In genomic region chr6:66708901-66709300, GRCm38 (mm10) we compare ENCODE assay signal across 27 mouse cellular contexts. TPM values are rescaled to one million over a fixed set of nuclear protein-coding genes. Genes with fewer than 3 reads are reported as not detected.
DNase-seq lines count a peak whose midpoint lies in the region; ATAC-seq lines count a peak whose summit lies in the region.
"Had no signal": no experiment of that assay in that cellular context is flagged by ENCODE, and none has a peak within 500 bp of the region (broad histone marks: within the 10 kb centered on the region; RNA-seq: fewer than 3 reads in every experiment).

No protein-coding gene starts in this region.

- H3K27me3 ChIP-seq in kidney, embryonic 14.5 days (ENCODE audit: control insufficient read depth, insufficient read depth, low read length), result no peaks in the 10 kb centered on the region
- H3K27me3 ChIP-seq: CH12.LX; embryonic facial prominence, embryonic 12.5 days; forebrain, embryonic 13.5 days had no signal

- no peak overlapping the region for H3K9ac ChIP-seq in kidney, embryonic 14.5 days (ENCODE audit: low read depth, low read length)
- H3K9ac ChIP-seq: embryonic facial prominence, embryonic 12.5 days; forebrain, embryonic 13.5 days had no signal

- H3K9me3 ChIP-seq in kidney, embryonic 14.5 days (ENCODE audit: control insufficient read depth, low read length), result no peaks in the 10 kb centered on the region
- H3K9me3 ChIP-seq: embryonic facial prominence, embryonic 10.5 days; embryonic facial prominence, embryonic 12.5 days; forebrain, embryonic 13.5 days; G1E had no signal

- no peaks in the 10 kb centered on the region for H3K4me1 ChIP-seq in kidney, embryonic 14.5 days (ENCODE audit: control insufficient read depth, insufficient read depth, low read length)
- H3K4me1 ChIP-seq: embryonic facial prominence, embryonic 10.5 days; embryonic facial prominence, embryonic 12.5 days; forebrain, embryonic 13.5 days had no signal

- no peaks in the 10 kb centered on the region for H3K36me3 ChIP-seq in kidney, embryonic 14.5 days (ENCODE audit: control insufficient read depth, insufficient read depth, low read length)
- H3K36me3 ChIP-seq: embryonic facial prominence, embryonic 10.5 days; embryonic facial prominence, embryonic 12.5 days; G1E had no signal

- no peak overlapping the region for H3K4me3 ChIP-seq in kidney, embryonic 14.5 days (ENCODE audit: low read length)
- H3K4me3 ChIP-seq: embryonic facial prominence, embryonic 10.5 days; embryonic facial prominence, embryonic 12.5 days; forebrain, embryonic 13.5 days had no signal

- no peak for ATAC-seq in kidney, embryonic 14.5 days (ENCODE audit: low FRiP score, low TSS enrichment)
- ATAC-seq: activated CD4-positive, CD25-positive, alpha-beta regulatory T cell, adult 4 months; CD4-positive, CD25-positive, alpha-beta regulatory T cell, adult 4 months; forebrain, embryonic 13.5 days; Patski had no signal

- H3K27ac ChIP-seq in kidney, embryonic 14.5 days (ENCODE audit: low read depth, low read length), result no peak overlapping the region
- H3K27ac ChIP-seq: embryonic facial prominence, embryonic 10.5 days; embryonic facial prominence, embryonic 12.5 days; forebrain, embryonic 13.5 days had no signal

- DNase-seq in kidney, adult 11 months, result peak; percentile 47
- peak; percentile 41 to 58 for DNase-seq in kidney, adult 8-10 months
- no peak for DNase-seq in kidney, postnatal 4 days
- DNase-seq in kidney, postnatal 10 days, result peak; percentile 8
- no peak for DNase-seq in kidney, adult 18-20 months
- DNase-seq in thymus, postnatal 10 days (ENCODE audit: low spot score in 2 of 2), result no peak
- DNase-seq: adrenal gland, adult 8-10 months; adrenal gland, postnatal 14 days; adrenal gland, postnatal 36 days; B cell, adult 2 months; cerebellum, adult 11-12 months; cerebellum, adult 2 months; cerebellum, adult 9-10 months; cerebellum, postnatal 10 days; cerebellum, postnatal 25 days had no signal

- H3K4me2 ChIP-seq in kidney, embryonic 14.5 days (replicated peaks; ENCODE audit: low read depth, low read length), result no peak overlapping the region
- H3K4me2 ChIP-seq: embryonic facial prominence, embryonic 12.5 days; forebrain, embryonic 13.5 days had no signal

RNA-seq across cellular contexts. Expression of gene Vmn1r36, which starts 10.1 kb away (rescaled TPM):
- not detected in 2 replicates for polyA plus RNA-seq in kidney, embryonic 14.5 days (2014; fragmentation: Nextera tagmentation; extraction: Ambion mirVana)
- polyA plus RNA-seq: activated CD4-positive, CD25-positive, alpha-beta regulatory T cell, adult 4 months; CD4-positive, CD25-positive, alpha-beta regulatory T cell, adult 4 months; cerebellum, adult 2 months; cortical plate, adult 2 months; embryonic facial prominence, embryonic 10.5 days; embryonic facial prominence, embryonic 12.5 days; embryonic facial prominence, embryonic 14.5 days; forebrain, embryonic 11.5 days; forebrain, embryonic 13.5 days; G1E; Patski had no signal

RNA-seq across cellular contexts. Expression of gene Vmn1r37, which starts 20.3 kb away (rescaled TPM):
- polyA plus RNA-seq in kidney, embryonic 14.5 days (2014; fragmentation: Nextera tagmentation; extraction: Ambion mirVana), result not detected in 2 replicates
- polyA plus RNA-seq: activated CD4-positive, CD25-positive, alpha-beta regulatory T cell, adult 4 months; CD4-positive, CD25-positive, alpha-beta regulatory T cell, adult 4 months; cerebellum, adult 2 months; cortical plate, adult 2 months; embryonic facial prominence, embryonic 10.5 days; embryonic facial prominence, embryonic 12.5 days; embryonic facial prominence, embryonic 14.5 days; forebrain, embryonic 11.5 days; forebrain, embryonic 13.5 days; G1E; Patski had no signal

RNA-seq across cellular contexts. Expression of gene Vmn1r35, which starts 23.2 kb away (rescaled TPM):
- polyA plus RNA-seq in kidney, embryonic 14.5 days (2014; fragmentation: Nextera tagmentation; extraction: Ambion mirVana), result not detected in 2 replicates
- polyA plus RNA-seq: activated CD4-positive, CD25-positive, alpha-beta regulatory T cell, adult 4 months; CD4-positive, CD25-positive, alpha-beta regulatory T cell, adult 4 months; cerebellum, adult 2 months; cortical plate, adult 2 months; embryonic facial prominence, embryonic 10.5 days; embryonic facial prominence, embryonic 12.5 days; embryonic facial prominence, embryonic 14.5 days; forebrain, embryonic 11.5 days; forebrain, embryonic 13.5 days; G1E; Patski had no signal

Comparison
In these comparisons a context has a peak if more than half of its experiments do, and no peak if none do; other contexts are left out.
1. DNase-seq: peak in kidney, adult 11 months (single experiment), kidney, adult 8-10 months (2 of 2) and kidney, postnatal 10 days (single experiment); none in kidney, postnatal 4 days (0 of 2), kidney, adult 18-20 months (single experiment) and thymus, postnatal 10 days (0 of 2).